Mouse (Mus musculus) spleen, postnatal 10 days (tissue): Measurements from ENCODE around the gene Setd7.
"Not testable (repeated sequence)": the region's sequence is repeated elsewhere in the genome, so short reads cannot be mapped to it uniquely, and the experiment has no call there.

Source experiments
- DNase-seq, 2 experiments: peaks; one replicate each; pipeline ENCODE4 v3.0.0; 2021 to 2022; ENCODE audit warnings: low spot score in 2 of 2

Gene Setd7

GRCm38 (mm10) chr3:51560511-51561108 is at the start of gene Setd7:
Gene Setd7, minus strand, starts transcription at chr3:51560879.
- peak; percentile 63 to 73 for DNase-seq

GRCm38 (mm10) chr3:51604489-51604888 is 43.8 kb upstream of the Setd7 start:
- DNase-seq = no peak

- no peak for DNase-seq
These were observed 43.1 kb upstream of the Setd7 start for GRCm38 (mm10) chr3:51603705-51604291.

- DNase-seq = no peak
These were observed 40.8 kb upstream of the Setd7 start for GRCm38 (mm10) chr3:51601461-51601860.

GRCm38 (mm10) chr3:51600728-51601127 is 40.0 kb upstream of the Setd7 start:
- DNase-seq = no peak

- no peak for DNase-seq
These were observed 38.5 kb upstream of the Setd7 start for GRCm38 (mm10) chr3:51599057-51599630.

GRCm38 (mm10) chr3:51596538-51596937 is 35.9 kb upstream of the Setd7 start:
- DNase-seq = no peak

- no peak for DNase-seq
These were observed 32.8 kb upstream of the Setd7 start for GRCm38 (mm10) chr3:51593506-51593905.

GRCm38 (mm10) chr3:51591591-51591990 is 30.9 kb upstream of the Setd7 start:
- DNase-seq = no peak

GRCm38 (mm10) chr3:51590207-51590892 is 29.7 kb upstream of the Setd7 start:
- DNase-seq = no peak

GRCm38 (mm10) chr3:51587697-51588262 is 27.1 kb upstream of the Setd7 start:
- DNase-seq = no peak

GRCm38 (mm10) chr3:51583574-51584391 is 23.1 kb upstream of the Setd7 start:
- DNase-seq = peak; percentile 57 to 76

GRCm38 (mm10) chr3:51579243-51579642 is 18.6 kb upstream of the Setd7 start:
- DNase-seq = not testable (repeated sequence)

- DNase-seq = no peak
These were observed 17.4 kb upstream of the Setd7 start for GRCm38 (mm10) chr3:51577816-51578749.

- no peak for DNase-seq
These were observed 16.7 kb upstream of the Setd7 start for GRCm38 (mm10) chr3:51577359-51577758.

- no peak for DNase-seq
These were observed 13.2 kb upstream of the Setd7 start for GRCm38 (mm10) chr3:51573915-51574314.

- DNase-seq = no peak
These were observed 9.5 kb upstream of the Setd7 start for GRCm38 (mm10) chr3:51570200-51570599.

GRCm38 (mm10) chr3:51561993-51562385 is 1.3 kb upstream of the Setd7 start:
- DNase-seq = no peak

- DNase-seq = peak; percentile 18 to 54
These were observed 672 bp upstream of the Setd7 start for GRCm38 (mm10) chr3:51561109-51561992.
